Mouse (Mus musculus): ENCODE results near the gene Gm45213.

The Gm45213 gene

GRCm38 (mm10) chr7:66080231-66080613, 36.8 kb downstream of the Gm45213 start:
- Histone ChIP-seq H3K36me3 (ENCODE audit: control insufficient read depth, insufficient read depth, low read length, poor library complexity, severe bottlenecking) (peaks cover 9% of the 10 kb centered on the region), H3K27me3 (ENCODE audit: control insufficient read depth, insufficient read depth, low read length, poor library complexity, severe bottlenecking) (no peaks in the 10 kb centered on the region)
- peak; percentile 16 for DNase-seq (ENCODE audit: low read depth, low spot score)

- no peaks in the 10 kb centered on the region for H3K27me3 ChIP-seq (ENCODE audit: control insufficient read depth, insufficient read depth, low read length, poor library complexity, severe bottlenecking)
- peaks cover 29% of the 10 kb centered on the region for H3K36me3 ChIP-seq (ENCODE audit: control insufficient read depth, insufficient read depth, low read length, poor library complexity, severe bottlenecking)
- no peak for DNase-seq (ENCODE audit: low read depth, low spot score)
These were observed 40.4 kb downstream of the Gm45213 start for GRCm38 (mm10) chr7:66083757-66084156.

GRCm38 (mm10) chr7:66084546-66084945, 41.1 kb downstream of the Gm45213 start:
- Histone ChIP-seq H3K36me3 (ENCODE audit: control insufficient read depth, insufficient read depth, low read length, poor library complexity, severe bottlenecking) (peaks cover 31% of the 10 kb centered on the region), H3K27me3 (ENCODE audit: control insufficient read depth, insufficient read depth, low read length, poor library complexity, severe bottlenecking) (no peaks in the 10 kb centered on the region)
- DNase-seq (ENCODE audit: low read depth, low spot score) = no peak

- Histone ChIP-seq H3K36me3 (ENCODE audit: control insufficient read depth, insufficient read depth, low read length, poor library complexity, severe bottlenecking) (peaks cover 33% of the 10 kb centered on the region), H3K27me3 (ENCODE audit: control insufficient read depth, insufficient read depth, low read length, poor library complexity, severe bottlenecking) (no peaks in the 10 kb centered on the region)
- DNase-seq (ENCODE audit: low read depth, low spot score) = no peak
These were observed 44.2 kb downstream of the Gm45213 start for GRCm38 (mm10) chr7:66087652-66088051.

- no peak for DNase-seq (ENCODE audit: low read depth, low spot score)
- no peaks in the 10 kb centered on the region for H3K27me3 ChIP-seq (ENCODE audit: control insufficient read depth, insufficient read depth, low read length, poor library complexity, severe bottlenecking)
- H3K36me3 ChIP-seq (ENCODE audit: control insufficient read depth, insufficient read depth, low read length, poor library complexity, severe bottlenecking) = peaks cover 30% of the 10 kb centered on the region
These were observed 44.7 kb downstream of the Gm45213 start for GRCm38 (mm10) chr7:66088077-66088476.

GRCm38 (mm10) chr7:66090676-66091190, 47.3 kb downstream of the Gm45213 start:
- Histone ChIP-seq H3K36me3 (ENCODE audit: control insufficient read depth, insufficient read depth, low read length, poor library complexity, severe bottlenecking) (peaks cover 24% of the 10 kb centered on the region), H3K27me3 (ENCODE audit: control insufficient read depth, insufficient read depth, low read length, poor library complexity, severe bottlenecking) (no peaks in the 10 kb centered on the region)
- DNase-seq (ENCODE audit: low read depth, low spot score) = no peak

- DNase-seq (ENCODE audit: low read depth, low spot score) = no peak
- peaks cover 21% of the 10 kb centered on the region for H3K36me3 ChIP-seq (ENCODE audit: control insufficient read depth, insufficient read depth, low read length, poor library complexity, severe bottlenecking)
- no peaks in the 10 kb centered on the region for H3K27me3 ChIP-seq (ENCODE audit: control insufficient read depth, insufficient read depth, low read length, poor library complexity, severe bottlenecking)
These were observed 48.2 kb downstream of the Gm45213 start for GRCm38 (mm10) chr7:66091553-66091952.

GRCm38 (mm10) chr7:66092656-66093055, 49.3 kb downstream of the Gm45213 start:
- Histone ChIP-seq H3K36me3 (ENCODE audit: control insufficient read depth, insufficient read depth, low read length, poor library complexity, severe bottlenecking) (peaks cover 14% of the 10 kb centered on the region), H3K27me3 (ENCODE audit: control insufficient read depth, insufficient read depth, low read length, poor library complexity, severe bottlenecking) (no peaks in the 10 kb centered on the region)
- DNase-seq (ENCODE audit: low read depth, low spot score) = no peak

- no peak for DNase-seq (ENCODE audit: low read depth, low spot score)
- Histone ChIP-seq H3K36me3 (ENCODE audit: control insufficient read depth, insufficient read depth, low read length, poor library complexity, severe bottlenecking) (peaks cover 5% of the 10 kb centered on the region; the same call in 1 of the 2 replicates), H3K27me3 (ENCODE audit: control insufficient read depth, insufficient read depth, low read length, poor library complexity, severe bottlenecking) (no peaks in the 10 kb centered on the region)
These were observed 50.7 kb downstream of the Gm45213 start for GRCm38 (mm10) chr7:66094141-66094540.

GRCm38 (mm10) chr7:66098803-66099202, 55.4 kb downstream of the Gm45213 start:
- no peak for DNase-seq (ENCODE audit: low read depth, low spot score)
- Histone ChIP-seq H3K36me3 (ENCODE audit: control insufficient read depth, insufficient read depth, low read length, poor library complexity, severe bottlenecking) (no peaks in the 10 kb centered on the region), H3K27me3 (ENCODE audit: control insufficient read depth, insufficient read depth, low read length, poor library complexity, severe bottlenecking) (no peaks in the 10 kb centered on the region)

GRCm38 (mm10) chr7:66101866-66102265, 58.5 kb downstream of the Gm45213 start:
- peak; percentile 81 for DNase-seq (ENCODE audit: low read depth, low spot score)
- H3K27me3 ChIP-seq (ENCODE audit: control insufficient read depth, insufficient read depth, low read length, poor library complexity, severe bottlenecking) = no peaks in the 10 kb centered on the region
- H3K36me3 ChIP-seq (ENCODE audit: control insufficient read depth, insufficient read depth, low read length, poor library complexity, severe bottlenecking) = no peaks in the 10 kb centered on the region

- no peaks in the 10 kb centered on the region for H3K36me3 ChIP-seq (ENCODE audit: control insufficient read depth, insufficient read depth, low read length, poor library complexity, severe bottlenecking)
These were observed 61.1 kb downstream of the Gm45213 start for GRCm38 (mm10) chr7:66104531-66104930.

GRCm38 (mm10) chr7:66105771-66106170, 62.4 kb downstream of the Gm45213 start:
- Histone ChIP-seq H3K27me3 (ENCODE audit: control insufficient read depth, insufficient read depth, low read length, poor library complexity, severe bottlenecking) (no peaks in the 10 kb centered on the region), H3K36me3 (ENCODE audit: control insufficient read depth, insufficient read depth, low read length, poor library complexity, severe bottlenecking) (no peaks in the 10 kb centered on the region)
- no peak for DNase-seq (ENCODE audit: low read depth, low spot score)

More at GRCm38 (mm10) chr7:66104531-66104930, 61.1 kb downstream of the Gm45213 start:
- no peaks in the 10 kb centered on the region for H3K27me3 ChIP-seq (ENCODE audit: control insufficient read depth, insufficient read depth, low read length, poor library complexity, severe bottlenecking)
- DNase-seq (ENCODE audit: low read depth, low spot score) = no peak

GRCm38 (mm10) chr7:66106581-66107056, 63.2 kb downstream of the Gm45213 start:
- Histone ChIP-seq H3K36me3 (ENCODE audit: control insufficient read depth, insufficient read depth, low read length, poor library complexity, severe bottlenecking) (no peaks in the 10 kb centered on the region), H3K27me3 (ENCODE audit: control insufficient read depth, insufficient read depth, low read length, poor library complexity, severe bottlenecking) (no peaks in the 10 kb centered on the region)
- DNase-seq (ENCODE audit: low read depth, low spot score) = no peak

GRCm38 (mm10) chr7:66107206-66107605, 63.8 kb downstream of the Gm45213 start:
- Histone ChIP-seq H3K36me3 (ENCODE audit: control insufficient read depth, insufficient read depth, low read length, poor library complexity, severe bottlenecking) (no peaks in the 10 kb centered on the region), H3K27me3 (ENCODE audit: control insufficient read depth, insufficient read depth, low read length, poor library complexity, severe bottlenecking) (no peaks in the 10 kb centered on the region)
- no peak for DNase-seq (ENCODE audit: low read depth, low spot score)

- DNase-seq (ENCODE audit: low read depth, low spot score) = peak; percentile 60
- Histone ChIP-seq H3K27me3 (ENCODE audit: control insufficient read depth, insufficient read depth, low read length, poor library complexity, severe bottlenecking) (no peaks in the 10 kb centered on the region), H3K36me3 (ENCODE audit: control insufficient read depth, insufficient read depth, low read length, poor library complexity, severe bottlenecking) (no peaks in the 10 kb centered on the region)
These were observed 64.5 kb downstream of the Gm45213 start for GRCm38 (mm10) chr7:66107930-66108329.

All from splenic B cell, adult 2 months (primary cell).